ENCODE assay signal across 8 mouse cellular contexts in the genomic region with DNA sequence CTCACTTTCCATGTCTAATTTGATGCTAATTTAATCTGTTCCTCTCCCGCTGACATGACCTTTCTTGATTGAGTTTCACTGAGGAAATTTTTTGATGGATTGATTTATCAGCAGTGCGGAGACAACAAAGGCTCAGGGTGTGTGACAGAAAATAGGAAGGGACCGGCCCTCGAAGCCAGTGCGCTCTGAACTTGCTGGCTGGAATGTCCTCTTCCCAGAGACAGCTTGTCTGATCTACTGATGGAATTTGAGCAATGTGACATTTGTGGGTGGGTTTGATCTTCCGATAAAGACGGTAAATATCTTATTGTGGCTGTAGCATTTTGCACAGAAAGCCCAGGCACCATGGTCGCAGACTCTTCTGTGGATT.
DNase-seq lines count a peak whose midpoint lies in the region; ATAC-seq and TF ChIP-seq lines count a peak whose summit lies in the region.

No protein-coding gene starts in this region.

- no peak for TF ChIP-seq POLR2A in limb, embryonic 14.5 days (IDR thresholded peaks at IDR 0.05; ENCODE audit: borderline replicate concordance, extremely low read depth, insufficient read depth, insufficient read length)

- H3K4me3 ChIP-seq in heart, embryonic 14.5 days (ENCODE audit: control insufficient read depth in 1 of 2, insufficient read depth in 1 of 2, low read depth in 1 of 2, low read length in 2 of 2) = peak overlapping the region in 1 of 2 experiments; percentile 20; a peak in 2 of 4 replicates
- no peak overlapping the region for H3K4me3 ChIP-seq in forebrain, embryonic 11.5 days (ENCODE audit: low read depth, low read length)
- no peak overlapping the region for H3K4me3 ChIP-seq in limb, embryonic 14.5 days (replicated peaks; ENCODE audit: low read length)

- H3K4me1 ChIP-seq in heart, embryonic 14.5 days (ENCODE audit: control insufficient read depth in 2 of 2, insufficient read depth in 2 of 2, low read length in 2 of 2) = peaks cover 0 to 5% of the 10 kb centered on the region in 2 experiments; a peak in 2 of 4 replicates
- H3K4me1 ChIP-seq in forebrain, embryonic 11.5 days (replicated peaks; ENCODE audit: control insufficient read depth, insufficient read depth, low read length) = 0 out of 2 replicates have a peak, but pooled peaks cover 4% of the 10 kb centered on the region
- peaks cover 13% of the 10 kb centered on the region; the same call in 1 of the 2 replicates for H3K4me1 ChIP-seq in limb, embryonic 14.5 days (ENCODE audit: control insufficient read depth, insufficient read depth, low read length)

- no peak overlapping the region for H3K9ac ChIP-seq in heart, embryonic 14.5 days (ENCODE audit: low read length)
- no peak overlapping the region for H3K9ac ChIP-seq in forebrain, embryonic 11.5 days (ENCODE audit: low read length)
- no peak overlapping the region for H3K9ac ChIP-seq in limb, embryonic 14.5 days (ENCODE audit: low read depth, low read length, severe bottlenecking)

- no peaks in the 10 kb centered on the region for H3K27me3 ChIP-seq in heart, embryonic 14.5 days (ENCODE audit: control insufficient read depth, insufficient read depth, low read length)
- no peaks in the 10 kb centered on the region for H3K27me3 ChIP-seq in forebrain, embryonic 11.5 days (ENCODE audit: control insufficient read depth, insufficient read depth, low read length)
- no peaks in the 10 kb centered on the region for H3K27me3 ChIP-seq in limb, embryonic 14.5 days (ENCODE audit: control insufficient read depth, insufficient read depth, low read length)

- peak overlapping the region; percentile 68 for H3K4me2 ChIP-seq in heart, embryonic 14.5 days (ENCODE audit: low read length)
- H3K4me2 ChIP-seq in forebrain, embryonic 11.5 days (ENCODE audit: low read depth, low read length, severe bottlenecking) = peak overlapping the region; percentile 47
- H3K4me2 ChIP-seq in limb, embryonic 14.5 days (replicated peaks; ENCODE audit: low read depth, low read length, severe bottlenecking) = peak overlapping the region; percentile 53; the same call in 1 of the 2 replicates

- DNase-seq in heart, adult 9 months (ENCODE audit: low spot score in 2 of 2) = no peak
- peak; percentile 20 for DNase-seq in MN1 (ENCODE audit: low spot score)
- DNase-seq in forebrain, embryonic 11.5 days (ENCODE audit: low spot score) = no peak
- no peak for DNase-seq in limb, embryonic 14.5 days (ENCODE audit: low spot score)
- DNase-seq in frontal cortex, postnatal 36 days (ENCODE audit: low spot score in 2 of 2) = no peak
- no peak for DNase-seq in thymus, postnatal 25 days
- DNase-seq in urinary bladder, adult 2 months (ENCODE audit: low spot score) = no peak

- H3K36me3 ChIP-seq in heart, embryonic 14.5 days (ENCODE audit: control insufficient read depth, insufficient read depth, low read length) = no peaks in the 10 kb centered on the region
- H3K36me3 ChIP-seq in forebrain, embryonic 11.5 days (ENCODE audit: control insufficient read depth, insufficient read depth, low read length) = no peaks in the 10 kb centered on the region
- no peaks in the 10 kb centered on the region for H3K36me3 ChIP-seq in limb, embryonic 14.5 days (ENCODE audit: control insufficient read depth, insufficient read depth, low read length)

- no peaks in the 10 kb centered on the region; the same call in 1 of the 2 replicates for H3K9me3 ChIP-seq in heart, embryonic 14.5 days (ENCODE audit: control insufficient read depth, low read length)
- H3K9me3 ChIP-seq in forebrain, embryonic 11.5 days (ENCODE audit: control insufficient read depth, low read length) = no peaks in the 10 kb centered on the region; the same call in 1 of the 2 replicates
- no peaks in the 10 kb centered on the region for H3K9me3 ChIP-seq in limb, embryonic 14.5 days (ENCODE audit: control insufficient read depth, low read length)

- no peak for ATAC-seq in heart, embryonic 14.5 days (ENCODE audit: insufficient number of reproducible peaks, insufficient read depth, low FRiP score, low read depth)
- peak; percentile 42 for ATAC-seq in forebrain, embryonic 11.5 days (replicated peaks; ENCODE audit: low FRiP score)
- no peak for ATAC-seq in limb, embryonic 14.5 days (ENCODE audit: low FRiP score, low read depth)

- no peak overlapping the region for H3K27ac ChIP-seq in heart, embryonic 14.5 days (replicated peaks in 1 of 2; ENCODE audit: control insufficient read depth in 1 of 2, insufficient read depth in 1 of 2, low read depth in 2 of 2, low read length in 2 of 2)
- 0 out of 2 replicates have a peak overlapping the region, but pooled peaks have one; percentile 25 for H3K27ac ChIP-seq in forebrain, embryonic 11.5 days (ENCODE audit: low read depth, low read length)
- H3K27ac ChIP-seq in limb, embryonic 14.5 days (replicated peaks; ENCODE audit: low read depth, low read length) = no peak overlapping the region

- 27% methylated on average over 8 of the region's 8 CpGs for WGBS in heart, embryonic 14.5 days
- WGBS in forebrain, embryonic 11.5 days = 41% methylated on average over 8 of the region's 8 CpGs
- WGBS in limb, embryonic 14.5 days = 56% methylated on average over 8 of the region's 8 CpGs
